Mouse (Mus musculus): ENCODE results near the gene Trim26. TPM values are rescaled to one million over a fixed set of nuclear protein-coding genes. Genes with fewer than 3 reads are reported as not detected.
"Not testable (repeated sequence)": the region's sequence is repeated elsewhere in the genome, so short reads cannot be mapped to it uniquely, and the experiment has no call there.

Gene Trim26
- not detected in 2 replicates for polyA plus RNA-seq (2012; ENCODE audit: insufficient read depth, insufficient read length, low replicate concordance, missing spikeins)

DNA sequence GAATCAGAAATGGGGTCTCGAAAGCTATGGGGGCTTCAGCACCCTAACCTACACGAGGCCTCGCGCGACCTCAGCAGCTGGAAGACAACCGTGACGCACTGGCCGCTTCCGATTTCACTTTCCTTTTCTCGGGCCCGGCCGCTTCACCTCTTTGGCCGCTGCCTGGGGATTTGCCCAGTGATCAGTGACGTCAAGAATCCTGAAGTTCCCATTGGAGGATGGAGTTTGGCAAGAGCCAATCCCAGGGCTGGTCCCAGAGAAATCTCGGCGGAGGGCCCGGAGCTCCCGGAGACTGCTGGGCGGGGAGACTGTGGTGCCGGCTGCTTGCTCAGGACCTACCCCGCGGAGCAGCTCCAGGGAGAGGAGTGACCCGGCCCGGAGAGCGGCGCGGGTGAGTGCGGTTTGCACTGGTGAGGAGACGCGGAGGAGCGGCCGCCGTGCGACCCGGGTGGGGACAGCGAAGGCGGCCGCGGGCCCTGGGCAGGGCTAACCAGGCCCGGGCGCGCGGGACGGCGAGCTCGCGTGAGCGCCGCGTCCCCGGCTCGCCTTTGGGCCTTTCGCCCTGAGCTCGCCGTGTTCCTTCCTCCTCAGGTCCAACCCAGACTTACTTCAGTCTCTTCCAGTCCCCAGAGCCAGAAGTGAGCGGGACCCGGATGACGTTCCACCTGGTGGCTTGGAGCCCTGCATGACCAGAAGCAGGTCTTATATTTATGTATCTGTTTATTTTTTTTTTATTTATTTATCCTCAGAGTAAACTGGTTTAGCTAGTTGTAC, at the start of gene Trim26:
Gene Trim26, plus strand, starts transcription at position 261 of the 774 bp plus-strand sequence.
- Histone ChIP-seq H3K27ac (ENCODE audit: insufficient read depth, low read depth, low read length) (peak within 1 kb of the TSS; percentile 84), H3K4me3 (ENCODE audit: insufficient read depth, low read depth, low read length) (peak within 1 kb of the TSS; percentile 97), H3K4me1 (ENCODE audit: control insufficient read depth, insufficient read depth, low read length) (peaks cover 2% of the 10 kb centered on the region; the same call in 1 of the 2 replicates)
- under 1% methylated on average over 58 of the region's 58 CpGs for WGBS
- TF ChIP-seq POLR2A (IDR thresholded peaks at IDR 0.05; ENCODE audit: insufficient read depth, low read depth, low read length) (peak; percentile 91), CTCF (IDR thresholded peaks at IDR 0.05; ENCODE audit: insufficient read depth, low read depth, low read length) (no peak)

GRCm38 (mm10) chr17:36788351-36788750, 48.6 kb upstream of the Trim26 start:
- Histone ChIP-seq H3K27ac (ENCODE audit: insufficient read depth, low read depth, low read length) (no peak overlapping the region), H3K4me3 (ENCODE audit: insufficient read depth, low read depth, low read length) (no peak overlapping the region), H3K4me1 (ENCODE audit: control insufficient read depth, insufficient read depth, low read length) (no peaks in the 10 kb centered on the region)
- 65% methylated on average over 2 of the region's 2 CpGs for WGBS
- TF ChIP-seq POLR2A (IDR thresholded peaks at IDR 0.05; ENCODE audit: insufficient read depth, low read depth, low read length) (no peak), CTCF (IDR thresholded peaks at IDR 0.05; ENCODE audit: insufficient read depth, low read depth, low read length) (no peak)

GRCm38 (mm10) chr17:36788801-36789200, 48.1 kb upstream of the Trim26 start:
- not testable (repeated sequence) for H3K4me3 ChIP-seq (ENCODE audit: insufficient read depth, low read depth, low read length); H3K4me1 ChIP-seq (ENCODE audit: control insufficient read depth, insufficient read depth, low read length); H3K27ac ChIP-seq (ENCODE audit: insufficient read depth, low read depth, low read length)

GRCm38 (mm10) chr17:36799493-36799892, 37.4 kb upstream of the Trim26 start:
- TF ChIP-seq POLR2A (IDR thresholded peaks at IDR 0.05; ENCODE audit: insufficient read depth, low read depth, low read length) (no peak), CTCF (IDR thresholded peaks at IDR 0.05; ENCODE audit: insufficient read depth, low read depth, low read length) (no peak)
- 90% methylated on average over 10 of the region's 10 CpGs for WGBS
- H3K4me3 ChIP-seq (ENCODE audit: insufficient read depth, low read depth, low read length): no peak overlapping the region
- H3K4me1 ChIP-seq (ENCODE audit: control insufficient read depth, insufficient read depth, low read length): no peaks in the 10 kb centered on the region
- no peak overlapping the region for H3K27ac ChIP-seq (ENCODE audit: insufficient read depth, low read depth, low read length)

DNA sequence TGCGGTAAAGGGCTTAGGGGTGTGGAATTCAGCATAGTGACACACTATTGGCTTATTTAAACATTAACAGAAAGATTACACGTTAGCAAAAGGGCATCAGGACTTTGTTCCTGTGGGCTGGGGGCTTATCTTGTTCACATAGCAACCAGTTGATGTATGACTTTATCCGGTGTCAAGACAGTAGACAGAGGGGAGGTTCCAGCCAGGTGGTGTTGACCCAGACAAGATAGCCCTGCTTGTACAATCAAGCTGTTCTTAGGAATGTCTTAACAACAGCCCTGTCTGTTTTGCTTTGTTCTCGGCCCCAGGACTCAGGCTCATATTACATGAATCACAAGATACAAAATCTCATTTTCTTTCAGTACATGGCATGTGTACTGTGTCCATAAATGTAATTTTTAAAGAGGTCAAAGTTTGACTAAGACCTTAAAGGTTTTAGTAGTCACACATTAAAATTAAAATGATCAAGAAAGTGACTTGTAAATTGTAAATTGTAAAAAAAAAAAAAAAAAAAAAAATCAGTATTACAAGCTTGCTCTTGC, 36.9 kb upstream of the Trim26 start:
- not testable (repeated sequence) for H3K27ac ChIP-seq (ENCODE audit: insufficient read depth, low read depth, low read length); H3K4me3 ChIP-seq (ENCODE audit: insufficient read depth, low read depth, low read length); H3K4me1 ChIP-seq (ENCODE audit: control insufficient read depth, insufficient read depth, low read length)
- 78% methylated on average over 4 of the region's 4 CpGs for WGBS

- H3K27ac ChIP-seq (ENCODE audit: insufficient read depth, low read depth, low read length): no peak within 1 kb of the TSS
- no peak within 1 kb of the TSS for H3K4me3 ChIP-seq (ENCODE audit: insufficient read depth, low read depth, low read length)
- TF ChIP-seq POLR2A (IDR thresholded peaks at IDR 0.05; ENCODE audit: insufficient read depth, low read depth, low read length) (no peak), CTCF (IDR thresholded peaks at IDR 0.05; ENCODE audit: insufficient read depth, low read depth, low read length) (no peak)
- H3K4me1 ChIP-seq (ENCODE audit: control insufficient read depth, insufficient read depth, low read length): no peaks in the 10 kb centered on the region
Observed at GRCm38 (mm10) chr17:36811871-36812270, 25.1 kb upstream of the Trim26 start, which contains the start of gene H2-M10.6. H2-M10.6 (plus strand) TSS chr17:36812171.

GRCm38 (mm10) chr17:36824005-36824404, 12.9 kb upstream of the Trim26 start:
- no peak overlapping the region for H3K27ac ChIP-seq (ENCODE audit: insufficient read depth, low read depth, low read length)
- no peak overlapping the region for H3K4me3 ChIP-seq (ENCODE audit: insufficient read depth, low read depth, low read length)
- no peak for TF ChIP-seq POLR2A (IDR thresholded peaks at IDR 0.05; ENCODE audit: insufficient read depth, low read depth, low read length)
- no peak for TF ChIP-seq CTCF (IDR thresholded peaks at IDR 0.05; ENCODE audit: insufficient read depth, low read depth, low read length)
- peaks cover 2% of the 10 kb centered on the region; the same call in 1 of the 2 replicates for H3K4me1 ChIP-seq (ENCODE audit: control insufficient read depth, insufficient read depth, low read length)

DNA sequence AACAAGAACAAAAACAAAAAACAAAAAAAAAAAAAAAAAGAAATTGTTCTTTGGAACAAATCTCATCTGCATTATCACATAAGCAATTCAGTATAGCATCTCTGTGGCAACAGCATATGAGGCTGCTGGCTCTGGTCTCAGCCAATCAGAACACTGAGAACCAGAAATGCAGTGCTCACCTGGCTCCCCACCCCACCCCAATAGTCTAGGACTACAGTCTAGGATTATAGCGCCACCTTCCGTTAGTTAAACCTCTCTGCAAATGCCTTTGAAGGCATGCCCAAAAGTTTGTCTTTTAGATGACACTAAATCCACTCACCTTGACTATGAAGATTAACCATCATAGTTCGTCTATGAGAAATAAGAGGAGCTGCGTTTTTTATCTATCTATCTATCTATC, 11.4 kb upstream of the Trim26 start:
- Histone ChIP-seq H3K4me3 (ENCODE audit: insufficient read depth, low read depth, low read length) (no peak overlapping the region), H3K27ac (ENCODE audit: insufficient read depth, low read depth, low read length) (no peak overlapping the region), H3K4me1 (ENCODE audit: control insufficient read depth, insufficient read depth, low read length) (peaks cover 2% of the 10 kb centered on the region; the same call in 1 of the 2 replicates)
- WGBS: 28% methylated on average over 4 of the region's 4 CpGs
- no peak for TF ChIP-seq POLR2A (IDR thresholded peaks at IDR 0.05; ENCODE audit: insufficient read depth, low read depth, low read length)
- TF ChIP-seq CTCF (IDR thresholded peaks at IDR 0.05; ENCODE audit: insufficient read depth, low read depth, low read length): no peak

DNA sequence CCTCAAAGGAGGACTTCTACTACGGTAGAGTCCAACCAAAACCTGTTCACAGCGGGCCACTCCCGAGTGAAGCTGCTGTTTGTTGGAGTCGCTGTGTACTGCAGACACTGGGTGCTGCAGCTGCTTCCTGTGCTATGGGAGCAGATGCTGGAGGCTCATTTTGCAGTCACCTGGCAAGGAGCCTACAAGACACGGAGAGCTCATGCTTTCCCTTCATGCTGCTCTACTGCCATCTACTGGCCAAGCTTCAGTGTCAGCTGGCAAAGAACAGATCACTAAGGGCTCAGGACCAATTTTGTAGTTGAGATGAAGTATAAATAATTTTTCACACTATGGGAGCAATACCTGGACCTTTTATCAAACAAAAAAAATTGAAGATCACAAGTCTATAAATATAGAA, 10.9 kb upstream of the Trim26 start:
- not testable (repeated sequence) for H3K4me3 ChIP-seq (ENCODE audit: insufficient read depth, low read depth, low read length); H3K4me1 ChIP-seq (ENCODE audit: control insufficient read depth, insufficient read depth, low read length); H3K27ac ChIP-seq (ENCODE audit: insufficient read depth, low read depth, low read length)
- WGBS: 6% methylated on average over 5 of the region's 5 CpGs

DNA sequence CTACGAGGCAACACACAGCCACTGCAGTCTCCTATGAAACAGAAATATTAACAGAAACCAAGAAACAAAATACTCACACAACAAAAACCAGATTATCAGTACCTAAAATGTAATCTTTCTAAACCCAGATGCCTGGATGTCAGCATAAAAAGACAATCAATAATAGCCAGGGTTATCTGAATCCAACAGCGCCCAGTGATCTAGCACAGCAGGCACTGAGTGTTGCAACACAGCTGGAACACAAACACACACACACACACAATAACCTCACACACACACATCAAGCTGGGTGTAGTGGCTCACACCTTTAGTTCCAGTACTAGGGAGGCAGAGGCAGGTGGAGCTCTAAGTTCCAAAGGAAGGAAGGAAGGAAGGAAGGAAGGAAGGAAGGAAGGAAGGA, 8.4 kb upstream of the Trim26 start:
- Histone ChIP-seq H3K4me1 (ENCODE audit: control insufficient read depth, insufficient read depth, low read length) (peaks cover 2% of the 10 kb centered on the region; the same call in 1 of the 2 replicates), H3K4me3 (ENCODE audit: insufficient read depth, low read depth, low read length) (no peak overlapping the region), H3K27ac (ENCODE audit: insufficient read depth, low read depth, low read length) (no peak overlapping the region)
- 85% methylated on average over 2 of the region's 2 CpGs for WGBS
- TF ChIP-seq CTCF (IDR thresholded peaks at IDR 0.05; ENCODE audit: insufficient read depth, low read depth, low read length): no peak
- no peak for TF ChIP-seq POLR2A (IDR thresholded peaks at IDR 0.05; ENCODE audit: insufficient read depth, low read depth, low read length)

All from olfactory bulb, adult 2 months (tissue).